Mouse (Mus musculus) thymus, adult 2 months (tissue): ENCODE results near the gene Fbxo33.

Source experiments
- CTCF ChIP-seq: fragments of 200-500 bp; IDR thresholded peaks from 2 replicates; pipeline ENCODE4 v1.5.1; 2012; ENCODE audit warnings: mild to moderate bottlenecking, control low read depth, low read length, moderate library complexity, borderline replicate concordance; ENCODE audit not compliant: control insufficient read depth, poor library complexity, insufficient read depth; ENCODE audit errors: extremely low read depth
- POLR2A ChIP-seq: fragments of 200-500 bp; IDR thresholded peaks from 2 replicates; pipeline ENCODE4 v1.6.1; 2012; ENCODE audit warnings: mild to moderate bottlenecking, low read length, control low read depth, moderate library complexity; ENCODE audit not compliant: control insufficient read depth, poor library complexity, insufficient read depth; ENCODE audit errors: extremely low read depth

DNA sequence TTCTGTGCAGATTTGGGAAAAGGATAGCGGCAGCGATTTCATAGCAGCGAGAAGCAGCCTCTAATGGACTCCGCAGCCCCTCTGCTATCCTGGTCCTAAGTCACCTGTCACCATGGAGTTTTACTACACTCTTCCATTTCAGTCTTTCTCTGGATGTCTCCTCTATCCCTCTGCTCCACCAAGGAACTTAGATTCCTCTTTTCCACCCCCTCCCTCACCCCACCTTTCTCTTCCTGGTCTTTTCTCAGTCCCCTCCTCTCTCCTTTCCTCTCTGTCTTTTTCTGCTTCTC is 46.4 kb upstream of the Fbxo33 start:
- TF ChIP-seq CTCF (no peak), POLR2A (no peak)
